Comparison of ENCODE assay signal across 9 mouse cellular contexts in genomic region chr7:67487889-67488411, GRCm38 (mm10).
DNase-seq lines count a peak whose midpoint lies in the region; ATAC-seq lines count a peak whose summit lies in the region.
"Had no signal": no experiment of that assay in that cellular context is flagged by ENCODE, and none has a peak within 500 bp of the region (broad histone marks: within the 10 kb centered on the region; RNA-seq: fewer than 3 reads in every experiment).

No protein-coding gene starts in this region.

- ATAC-seq in heart, embryonic 11.5 days (replicated peaks; ENCODE audit: insufficient number of reproducible peaks, low FRiP score, low TSS enrichment): no peak
- ATAC-seq in inflammation-experienced regulatory T-cells, adult 6 months: no peak

- H3K9ac ChIP-seq in heart, embryonic 11.5 days (ENCODE audit: low read depth, low read length): no peak overlapping the region
- H3K9ac ChIP-seq: heart, embryonic 13.5 days had no signal

- 0 out of 2 replicates have a peak, but pooled peaks cover under 1% of the 10 kb centered on the region for H3K4me1 ChIP-seq in heart, embryonic 11.5 days (ENCODE audit: control insufficient read depth, insufficient read depth, low read length)

- H3K27me3 ChIP-seq in heart, embryonic 11.5 days (ENCODE audit: control insufficient read depth, insufficient read depth, low read length): no peaks in the 10 kb centered on the region
- H3K27me3 ChIP-seq: heart, embryonic 13.5 days had no signal

- 76% methylated on average over 10 of the region's 10 CpGs for WGBS in heart, embryonic 11.5 days (ENCODE audit: insufficient replicate concordance)

- H3K9me3 ChIP-seq in heart, embryonic 11.5 days (replicated peaks; ENCODE audit: control insufficient read depth, low read length): no peaks in the 10 kb centered on the region
- H3K9me3 ChIP-seq: heart, embryonic 13.5 days had no signal

- no peaks in the 10 kb centered on the region for H3K36me3 ChIP-seq in heart, embryonic 11.5 days (ENCODE audit: control insufficient read depth, insufficient read depth, low read length)
- H3K36me3 ChIP-seq: heart, embryonic 13.5 days had no signal

- H3K4me3 ChIP-seq in heart, embryonic 11.5 days (ENCODE audit: low read depth, low read length): no peak overlapping the region
- H3K4me3 ChIP-seq: heart, embryonic 13.5 days had no signal

- H3K4me2 ChIP-seq in heart, embryonic 11.5 days: no peak overlapping the region
- H3K4me2 ChIP-seq: heart, embryonic 13.5 days had no signal

- no peak overlapping the region for H3K27ac ChIP-seq in heart, embryonic 11.5 days (ENCODE audit: low read depth, low read length)
- H3K27ac ChIP-seq: heart, embryonic 13.5 days had no signal

- peak; percentile 99 for DNase-seq in heart, adult 11 months
- peak; percentile 64 for DNase-seq in testis, postnatal 10 days (ENCODE audit: low spot score)
- DNase-seq in testis, postnatal 14 days (ENCODE audit: low spot score): no peak
- DNase-seq in gastrocnemius, postnatal 36 days: peak; percentile 70 to 72
- peak; percentile 55 for DNase-seq in layer of hippocampus, adult 9-11 months
- no peak for DNase-seq in urinary bladder, adult 18-20 months (ENCODE audit: low spot score in 2 of 2)

- intact Hi-C loops in gastrocnemius, postnatal 36 days (cut with DNase I): loop anchor here (2.0 kb wide), 1 partner anchor 43 kb away; no protein-coding TSS in a partner anchor

Comparison
In these comparisons a context has a peak if more than half of its experiments do, and no peak if none do; other contexts are left out.
1. DNase-seq: peak in heart, adult 11 months (single experiment), testis, postnatal 10 days (single experiment), gastrocnemius, postnatal 36 days (2 of 2) and layer of hippocampus, adult 9-11 months (single experiment); none in testis, postnatal 14 days (single experiment) and urinary bladder, adult 18-20 months (0 of 2).